Mouse (Mus musculus) kidney, adult 11 months (tissue): Measurements from ENCODE around the gene Slc22a17.

Experiments used
- DNase-seq: peaks from one replicate; pipeline ENCODE4 v3.0.0; 2022

Slc22a17 gene

GRCm38 (mm10) chr14:54938431-54939219, 25.7 kb upstream of the Slc22a17 start:
- DNase-seq, result no peak

- no peak for DNase-seq
Measured at GRCm38 (mm10) chr14:54937361-54938182, 24.6 kb upstream of the Slc22a17 start.

- no peak for DNase-seq
Measured at GRCm38 (mm10) chr14:54936831-54937160, 23.9 kb upstream of the Slc22a17 start.

GRCm38 (mm10) chr14:54935904-54936830, 23.2 kb upstream of the Slc22a17 start, which contains the start of gene Cmtm5:
Cmtm5 (plus strand) TSS chr14:54936261.
- no peak for DNase-seq

GRCm38 (mm10) chr14:54932645-54933150, 19.8 kb upstream of the Slc22a17 start, which contains the start of gene Il25:
Il25 (plus strand) TSS chr14:54932695.
- DNase-seq, result no peak

GRCm38 (mm10) chr14:54930431-54930830, 17.5 kb upstream of the Slc22a17 start:
- DNase-seq, result no peak

- no peak for DNase-seq
Measured at GRCm38 (mm10) chr14:54929801-54930200, 16.9 kb upstream of the Slc22a17 start.

GRCm38 (mm10) chr14:54927296-54927695, 14.4 kb upstream of the Slc22a17 start:
- DNase-seq, result no peak

GRCm38 (mm10) chr14:54926401-54927158, 13.6 kb upstream of the Slc22a17 start:
- no peak for DNase-seq

GRCm38 (mm10) chr14:54925349-54926342, 12.7 kb upstream of the Slc22a17 start, which contains the start of gene Efs:
Efs (minus strand) TSS chr14:54926126.
- peak; percentile 35 for DNase-seq

GRCm38 (mm10) chr14:54924641-54925348, 11.9 kb upstream of the Slc22a17 start:
- DNase-seq, result no peak

GRCm38 (mm10) chr14:54920076-54920685, 7.2 kb upstream of the Slc22a17 start:
- DNase-seq, result no peak

- no peak for DNase-seq
Measured at GRCm38 (mm10) chr14:54913343-54913742, 411 bp upstream of the Slc22a17 start.

- no peak for DNase-seq
Measured at GRCm38 (mm10) chr14:54912109-54912850, 652 bp downstream of the Slc22a17 start.

GRCm38 (mm10) chr14:54908682-54909081, 4.2 kb downstream of the Slc22a17 start:
- no peak for DNase-seq

- no peak for DNase-seq
Measured at GRCm38 (mm10) chr14:54903641-54904040, 9.3 kb downstream of the Slc22a17 start.

GRCm38 (mm10) chr14:54900383-54900782, 12.5 kb downstream of the Slc22a17 start:
- peak; percentile 73 for DNase-seq

GRCm38 (mm10) chr14:54897445-54897844, 15.5 kb downstream of the Slc22a17 start:
- no peak for DNase-seq
